Mouse (Mus musculus): Measurements from ENCODE around the gene Cul4b.
"Not testable (repeated sequence)": the region's sequence is repeated elsewhere in the genome, so short reads cannot be mapped to it uniquely, and the experiment has no call there.

Cul4b gene

GRCm38 (mm10) chrX:38576078-38576477, at the start of gene Cul4b:
TSS of gene Cul4b (minus strand) at chrX:38576196.
- no peak for DNase-seq (ENCODE audit: low read depth, low spot score)

- DNase-seq (ENCODE audit: low read depth, low spot score) = no peak
Observed at GRCm38 (mm10) chrX:38600995-38601369, 25.0 kb upstream of the Cul4b start.

DNA sequence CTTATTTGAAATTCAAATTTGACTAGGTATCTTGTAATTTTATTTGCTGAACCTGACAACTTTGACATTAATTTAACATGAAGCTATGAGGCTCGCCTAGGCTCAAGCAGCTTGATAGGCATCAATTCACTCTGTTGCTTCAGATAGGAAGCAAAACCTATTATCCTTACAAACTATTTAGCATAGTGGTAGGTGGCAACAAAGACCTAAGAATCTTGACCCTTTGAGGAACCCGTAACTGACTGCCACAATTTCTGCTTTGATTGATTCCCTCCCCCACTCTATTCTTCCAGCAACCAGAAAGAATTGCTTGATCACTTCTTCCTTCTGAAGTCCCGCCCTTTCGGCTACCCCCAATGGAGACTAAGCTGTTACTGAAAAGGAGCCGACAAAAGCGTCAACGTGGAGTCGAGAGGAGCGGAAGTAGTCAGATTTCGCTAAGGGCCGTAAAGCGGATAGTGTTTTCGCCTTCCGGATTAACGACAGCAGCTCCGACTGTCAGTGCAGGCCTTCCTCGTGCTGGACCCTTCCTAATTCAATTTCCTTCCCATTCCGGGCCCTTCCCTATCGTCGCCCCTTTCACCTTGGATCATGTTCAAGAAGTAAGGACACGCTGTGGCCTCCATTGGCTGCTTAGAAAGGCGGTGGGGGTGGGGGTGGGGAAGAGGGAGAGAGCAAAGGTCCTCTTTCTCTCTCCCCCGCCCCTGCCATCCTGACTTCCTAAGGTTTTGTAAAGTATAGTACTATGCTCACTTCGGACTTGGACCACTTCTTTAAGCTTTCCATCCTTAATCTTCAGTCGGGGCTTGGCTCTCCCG, 24.4 kb upstream of the Cul4b start, which contains the start of gene Mcts1:
Gene Mcts1 (plus strand): TSS at position 402 of the 818 bp plus-strand sequence.
- DNase-seq (ENCODE audit: low read depth, low spot score) = peak; percentile 79

- DNase-seq (ENCODE audit: low read depth, low spot score) = no peak
Observed at GRCm38 (mm10) chrX:38593180-38593889, 17.3 kb upstream of the Cul4b start.

GRCm38 (mm10) chrX:38591749-38592148, 15.8 kb upstream of the Cul4b start:
- DNase-seq (ENCODE audit: low read depth, low spot score) = no peak

GRCm38 (mm10) chrX:38589827-38590226, 13.8 kb upstream of the Cul4b start:
- no peak for DNase-seq (ENCODE audit: low read depth, low spot score)

GRCm38 (mm10) chrX:38583261-38583660, 7.3 kb upstream of the Cul4b start:
- no peak for DNase-seq (ENCODE audit: low read depth, low spot score)

- no peak for DNase-seq (ENCODE audit: low read depth, low spot score)
Observed at GRCm38 (mm10) chrX:38581140-38581539, 5.1 kb upstream of the Cul4b start.

DNA sequence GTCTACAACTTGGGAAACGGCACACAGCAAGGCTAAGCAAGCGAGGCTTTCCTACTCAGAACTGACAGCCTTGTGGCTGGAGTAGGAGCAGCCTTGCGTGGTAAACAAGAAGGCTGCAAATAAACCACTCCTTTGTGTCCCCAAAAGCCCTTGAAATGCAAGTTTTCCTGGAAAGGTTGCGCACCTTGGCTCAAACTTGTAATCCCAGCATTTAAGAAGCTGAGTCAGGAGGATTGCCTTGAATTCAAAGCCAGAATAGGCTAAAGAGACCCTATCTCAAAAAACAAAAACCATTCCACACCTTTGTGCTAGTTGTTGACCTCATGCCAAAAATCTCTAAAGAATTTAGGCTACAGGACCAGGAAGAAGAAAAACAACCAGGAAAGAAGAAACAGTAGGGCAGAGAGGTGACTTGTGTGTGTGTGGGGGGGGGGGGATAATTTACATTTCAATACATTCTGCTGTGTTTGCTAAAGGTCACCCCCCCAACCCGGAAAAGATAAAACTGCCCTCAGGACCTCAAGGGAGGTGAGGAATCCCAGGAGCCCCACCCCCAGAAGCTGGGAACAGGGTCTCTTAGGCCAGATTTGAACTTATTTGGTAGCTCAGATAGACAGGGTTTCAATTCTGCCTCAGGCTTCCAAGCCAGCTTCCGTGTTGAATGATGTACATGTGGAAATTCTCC, 9.3 kb downstream of the Cul4b start:
- no peak for DNase-seq (ENCODE audit: low read depth, low spot score)

DNA sequence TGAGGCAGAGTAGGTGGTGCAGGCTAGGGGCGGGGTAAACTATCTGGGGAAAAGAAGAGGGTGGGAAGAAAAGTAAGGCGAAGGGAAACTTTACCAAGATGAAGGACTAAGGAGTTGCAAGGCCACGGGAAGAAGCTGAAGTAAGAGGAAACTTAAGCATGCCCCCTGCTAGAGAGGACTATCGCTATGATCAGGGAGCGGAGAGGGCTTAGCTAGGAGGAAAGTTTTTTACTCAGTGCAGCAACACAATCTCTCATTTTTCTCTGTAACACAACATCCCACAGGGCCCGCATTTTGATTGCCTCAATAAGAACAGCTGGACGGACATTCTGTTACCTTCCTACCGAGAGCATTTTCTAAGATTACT, 10.8 kb downstream of the Cul4b start:
- DNase-seq (ENCODE audit: low read depth, low spot score) = no peak

GRCm38 (mm10) chrX:38564542-38565175, 11.3 kb downstream of the Cul4b start:
- peak; percentile 86 for DNase-seq (ENCODE audit: low read depth, low spot score)

- peak; percentile 1 for DNase-seq (ENCODE audit: low read depth, low spot score)
Observed at GRCm38 (mm10) chrX:38563941-38564541, 12.0 kb downstream of the Cul4b start.

GRCm38 (mm10) chrX:38553255-38553654, 22.7 kb downstream of the Cul4b start:
- DNase-seq (ENCODE audit: low read depth, low spot score) = no peak

DNA sequence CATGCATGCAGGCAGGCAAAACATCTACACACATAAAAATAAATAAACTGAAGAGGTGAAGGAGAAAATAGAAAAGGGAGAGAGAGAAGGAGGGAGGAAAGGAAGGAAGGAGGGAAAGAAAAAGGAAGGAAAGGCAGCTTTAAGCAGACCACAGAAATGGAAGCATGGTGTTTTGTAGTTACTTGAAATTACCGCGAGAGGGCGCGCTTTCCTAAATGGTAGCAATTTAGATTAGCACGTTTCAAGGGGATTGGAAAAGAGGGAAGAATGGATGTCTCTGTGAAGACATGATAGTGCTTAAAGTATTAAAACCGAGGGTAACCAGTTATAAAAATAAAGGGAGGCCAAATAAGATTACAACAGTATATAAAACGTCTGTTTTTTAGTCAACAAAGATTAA, 61.4 kb downstream of the Cul4b start:
- peak; percentile 33 for DNase-seq (ENCODE audit: low read depth, low spot score)

DNA sequence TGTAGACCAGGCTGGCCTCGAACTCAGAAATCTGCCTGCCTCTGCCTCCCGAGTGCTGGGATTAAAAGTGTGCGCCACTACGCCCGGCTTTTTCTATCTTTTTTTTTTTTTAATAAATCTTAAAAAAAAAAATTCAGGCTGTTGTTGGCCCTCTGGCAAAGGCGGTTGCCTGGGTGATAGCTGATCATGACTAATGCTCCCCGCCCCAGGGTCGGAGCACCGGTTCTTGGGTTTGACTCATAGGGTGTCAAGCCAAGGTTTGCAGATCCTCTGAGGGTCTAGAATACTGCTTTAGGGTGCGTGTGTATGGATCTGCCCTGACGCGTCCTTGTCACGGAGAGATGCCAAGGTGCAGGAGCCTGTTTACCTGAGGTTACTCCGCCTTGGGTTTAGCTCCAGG, 71.2 kb downstream of the Cul4b start:
- DNase-seq (ENCODE audit: low read depth, low spot score) = no peak

GRCm38 (mm10) chrX:38502182-38502581, 73.8 kb downstream of the Cul4b start:
- DNase-seq (ENCODE audit: low read depth, low spot score) = not testable (repeated sequence)

DNA sequence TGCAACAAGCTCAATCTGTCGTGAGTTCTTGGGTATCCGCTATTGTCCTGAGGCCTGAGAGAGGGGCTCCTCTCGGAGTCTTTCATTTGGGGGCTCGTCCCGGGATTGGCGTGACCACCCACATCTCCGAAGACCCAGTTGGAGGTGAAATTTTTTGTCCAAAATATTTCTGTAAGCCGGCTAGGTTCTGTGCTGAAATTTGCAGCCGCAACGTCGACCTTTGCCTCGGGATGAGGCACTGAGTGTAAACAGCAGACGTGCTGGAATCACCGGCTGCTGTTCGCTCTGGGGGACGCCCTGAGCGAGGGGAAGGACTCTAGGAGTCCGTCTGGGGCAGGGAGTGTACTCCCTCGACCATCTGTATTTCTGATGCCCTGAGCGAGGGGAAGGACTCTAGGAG, 90.5 kb downstream of the Cul4b start:
- not testable (repeated sequence) for DNase-seq (ENCODE audit: low read depth, low spot score)
